In the genomic region with DNA sequence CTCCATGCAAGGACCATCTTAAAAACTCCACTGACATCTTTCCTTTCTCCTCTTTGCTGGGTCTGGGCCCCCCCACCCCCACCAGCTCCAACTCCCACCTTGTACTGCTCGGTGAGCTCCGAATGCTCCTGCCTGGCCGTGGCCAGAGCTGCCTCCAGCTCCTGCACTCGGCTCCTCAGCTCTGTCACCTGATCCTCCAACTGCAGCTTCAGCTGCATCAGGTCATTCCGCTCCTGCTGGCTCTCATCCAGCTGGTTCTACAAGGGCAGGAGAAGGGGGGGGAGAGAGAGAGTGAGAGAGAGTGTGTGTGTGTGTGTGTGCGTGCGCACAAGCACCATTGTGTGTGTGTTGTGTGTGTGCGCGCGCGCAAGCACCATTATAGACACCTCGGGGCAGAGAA, we compare ENCODE assay signal across 10 mouse cellular contexts. TPM values are rescaled to one million over a fixed set of nuclear protein-coding genes. Genes with fewer than 3 reads are reported as not detected.
DNase-seq lines count a peak whose midpoint lies in the region; ATAC-seq lines count a peak whose summit lies in the region.
"Had no signal": no experiment of that assay in that cellular context is flagged by ENCODE, and none has a peak within 500 bp of the region (broad histone marks: within the 10 kb centered on the region; RNA-seq: fewer than 3 reads in every experiment).

No protein-coding gene starts in this region.

- H3K27ac ChIP-seq in kidney, embryonic 15.5 days, result no peak overlapping the region
- H3K27ac ChIP-seq in hindbrain, embryonic 12.5 days, result no peak overlapping the region
- no peak overlapping the region for H3K27ac ChIP-seq in hindbrain, embryonic 13.5 days

- no peak overlapping the region for H3K4me3 ChIP-seq in kidney, embryonic 15.5 days (replicated peaks)
- H3K4me3 ChIP-seq in hindbrain, embryonic 12.5 days, result no peak overlapping the region
- no peak overlapping the region for H3K4me3 ChIP-seq in hindbrain, embryonic 13.5 days

- H3K27me3 ChIP-seq in kidney, embryonic 15.5 days, result no peaks in the 10 kb centered on the region
- H3K27me3 ChIP-seq in hindbrain, embryonic 12.5 days, result no peaks in the 10 kb centered on the region
- H3K27me3 ChIP-seq in hindbrain, embryonic 13.5 days, result no peaks in the 10 kb centered on the region

- whole genome bisulfite sequencing in kidney, embryonic 15.5 days, result 51% methylated on average over 12 of the region's 12 CpGs
- 71% methylated on average over 12 of the region's 12 CpGs for WGBS in hindbrain, embryonic 12.5 days
- 63% methylated on average over 12 of the region's 12 CpGs for WGBS in hindbrain, embryonic 13.5 days

- H3K36me3 ChIP-seq in kidney, embryonic 15.5 days, result peaks cover 78% of the 10 kb centered on the region
- H3K36me3 ChIP-seq in hindbrain, embryonic 12.5 days, result peaks cover 70% of the 10 kb centered on the region
- peaks cover 84% of the 10 kb centered on the region for H3K36me3 ChIP-seq in hindbrain, embryonic 13.5 days

- peak; percentile 64 for ATAC-seq in kidney, embryonic 15.5 days (replicated peaks; ENCODE audit: low FRiP score)
- ATAC-seq in hindbrain, embryonic 12.5 days (ENCODE audit: low FRiP score), result no peak
- ATAC-seq in hindbrain, embryonic 13.5 days (ENCODE audit: low FRiP score), result no peak

- H3K9me3 ChIP-seq in kidney, embryonic 15.5 days (replicated peaks), result no peaks in the 10 kb centered on the region
- no peaks in the 10 kb centered on the region for H3K9me3 ChIP-seq in hindbrain, embryonic 12.5 days (replicated peaks)
- no peaks in the 10 kb centered on the region for H3K9me3 ChIP-seq in hindbrain, embryonic 13.5 days

- peak; percentile 73 for DNase-seq in gastrocnemius, adult 18-20 months (ENCODE audit: low spot score)
- no peak for DNase-seq in gastrocnemius, postnatal 4 days (ENCODE audit: low spot score in 2 of 2)
- DNase-seq in ovary, postnatal 36 days (ENCODE audit: low spot score), result peak; percentile 58
- DNase-seq in ovary, postnatal 10 days (ENCODE audit: low spot score), result no peak
- DNase-seq in cerebellum, postnatal 36 days, result no peak
- DNase-seq: layer of hippocampus, adult 9-11 months had no signal

- H3K4me2 ChIP-seq in kidney, embryonic 15.5 days, result no peak overlapping the region
- no peak overlapping the region for H3K4me2 ChIP-seq in hindbrain, embryonic 12.5 days (replicated peaks)
- H3K4me2 ChIP-seq in hindbrain, embryonic 13.5 days, result no peak overlapping the region
- H3K4me2 ChIP-seq: midbrain, embryonic 11.5 days had no signal

- peaks cover 17% of the 10 kb centered on the region for H3K4me1 ChIP-seq in kidney, embryonic 15.5 days
- H3K4me1 ChIP-seq in hindbrain, embryonic 12.5 days, result peaks cover 3% of the 10 kb centered on the region
- peaks cover 10% of the 10 kb centered on the region for H3K4me1 ChIP-seq in hindbrain, embryonic 13.5 days (replicated peaks)

- H3K9ac ChIP-seq in kidney, embryonic 15.5 days, result no peak overlapping the region
- no peak overlapping the region for H3K9ac ChIP-seq in hindbrain, embryonic 12.5 days
- H3K9ac ChIP-seq in hindbrain, embryonic 13.5 days, result no peak overlapping the region

RNA-seq across cellular contexts. Expression of gene Calcoco1, which starts 5.8 kb away (rescaled TPM):
- total RNA-seq in gastrocnemius, adult 18-20 months (2021), result 10 to 100 TPM; 72.7 to 73.2 TPM
- total RNA-seq in gastrocnemius, postnatal 4 days (2021), result 10 to 100 TPM; 60.8 to 67.8 TPM
- 47.0 and 51.4 TPM in 2 replicates for polyA plus RNA-seq in kidney, embryonic 15.5 days (2015; fragmentation: Nextera tagmentation; extraction: Ambion mirVana)
- 47.3 and 49.1 TPM in 2 replicates for polyA plus RNA-seq in hindbrain, embryonic 12.5 days (2016; fragmentation: Nextera tagmentation; extraction: Ambion mirVana)
- polyA plus RNA-seq in hindbrain, embryonic 13.5 days (2015; fragmentation: Nextera tagmentation; extraction: Ambion mirVana), result 41.8 and 42.3 TPM in 2 replicates

RNA-seq across cellular contexts. Expression of gene Atp5g2, which starts 44.0 kb away (rescaled TPM):
- 10 to 100 TPM; 13.1 to 20.4 TPM for total RNA-seq in gastrocnemius, adult 18-20 months (2021)
- total RNA-seq in gastrocnemius, postnatal 4 days (2021), result 10 to 100 TPM; 19.0 to 29.5 TPM
- 70.2 and 95.0 TPM in 2 replicates for polyA plus RNA-seq in kidney, embryonic 15.5 days (2015; fragmentation: Nextera tagmentation; extraction: Ambion mirVana)
- polyA plus RNA-seq in hindbrain, embryonic 12.5 days (2016; fragmentation: Nextera tagmentation; extraction: Ambion mirVana), result 53.9 and 60.4 TPM in 2 replicates
- polyA plus RNA-seq in hindbrain, embryonic 13.5 days (2015; fragmentation: Nextera tagmentation; extraction: Ambion mirVana), result 48.7 and 56.4 TPM in 2 replicates

Comparison
In these comparisons a context has a peak if more than half of its experiments do, and no peak if none do; other contexts are left out.
1. DNase-seq: peak in gastrocnemius, adult 18-20 months (single experiment) and ovary, postnatal 36 days (single experiment); none in gastrocnemius, postnatal 4 days (0 of 2), ovary, postnatal 10 days (single experiment) and cerebellum, postnatal 36 days (0 of 2).